Mouse (Mus musculus) liver, embryonic 13.5 days (tissue): ENCODE measurements around the gene Lypd6b. TPM values are rescaled to one million over a fixed set of nuclear protein-coding genes. Genes with fewer than 3 reads are reported as not detected.

Source experiments
- ATAC-seq: fragments of 200-750 bp; cut with Nextera tagmentation; 2 replicates; pipeline ENCODE4 v1.8.0; 2017; ENCODE audit warnings: low read depth, mild to moderate bottlenecking, moderate number of reproducible peaks, moderate library complexity
- DNase-seq: peaks from one replicate; pipeline ENCODE4 v3.0.0; 2022
- H3K27ac ChIP-seq: fragments of 300-500 bp; sonication (generic); 2 replicates; pipeline ENCODE4 v1.5.1; 2015; ENCODE audit warnings: moderate library complexity, mild to moderate bottlenecking, inconsistent platforms
- H3K27me3 ChIP-seq: fragments of 300-500 bp; sonication (generic); 2 replicates; pipeline ENCODE4 v1.6.1; 2015; ENCODE audit warnings: mild to moderate bottlenecking, inconsistent platforms
- H3K36me3 ChIP-seq: fragments of 300-500 bp; sonication (generic); 2 replicates; pipeline ENCODE4 v1.6.1; 2015; ENCODE audit warnings: mild to moderate bottlenecking, inconsistent platforms
- H3K4me1 ChIP-seq: fragments of 300-500 bp; sonication (generic); replicated peaks from 2 replicates; pipeline ENCODE4 v1.6.1; 2015; ENCODE audit warnings: inconsistent platforms
- H3K4me2 ChIP-seq: fragments of 300-500 bp; sonication (generic); 2 replicates; pipeline ENCODE4 v1.6.1; 2015; ENCODE audit warnings: inconsistent platforms, mild to moderate bottlenecking, moderate library complexity
- H3K4me3 ChIP-seq: fragments of 300-500 bp; sonication (generic); replicated peaks from 2 replicates; pipeline ENCODE4 v1.5.1; 2015; ENCODE audit warnings: mild to moderate bottlenecking, inconsistent platforms
- H3K9ac ChIP-seq: fragments of 300-500 bp; sonication (generic); 2 replicates; pipeline ENCODE4 v1.6.1; 2015; ENCODE audit warnings: mild to moderate bottlenecking, inconsistent platforms
- H3K9me3 ChIP-seq: fragments of 300-500 bp; sonication (generic); replicated peaks from 2 replicates; pipeline ENCODE4 v1.6.1; 2016; ENCODE audit warnings: inconsistent platforms
- WGBS: fragments of 180-500 bp; shearing (Covaris S2); methylation state at CpG from one replicate; pipeline ENCODE4 v1.1.7; 2015; ENCODE audit not compliant: insufficient replicate concordance; 5-methylcytosine and 5-hydroxymethylcytosine counted together
- polyA plus RNA-seq: library from polyadenylated mRNA; unstranded; fragments of >200 nt; fragmentation: Nextera tagmentation; extraction: Ambion mirVana; gene quantifications from 2 replicates; pipeline ENCODE4 v1.2.1, GENCODE M21; 2015

Gene Lypd6b
- polyA plus RNA-seq, 1 experiment from 2014 or later = not detected

GRCm38 (mm10) chr2:49773194-49773931 is 14.1 kb upstream of the Lypd6b start:
- H3K27ac ChIP-seq = peak overlapping the region; percentile 86
- WGBS = 32% methylated on average over 10 of the region's 10 CpGs
- no peak overlapping the region; the same call in 1 of the 2 replicates for H3K9ac ChIP-seq
- no peak overlapping the region for H3K4me3 ChIP-seq
- ATAC-seq = peak; percentile 89
- H3K36me3 ChIP-seq = no peaks in the 10 kb centered on the region
- H3K4me2 ChIP-seq = peak overlapping the region; percentile 2
- peaks cover 53% of the 10 kb centered on the region for H3K4me1 ChIP-seq
- H3K9me3 ChIP-seq = no peaks in the 10 kb centered on the region
- DNase-seq = peak; percentile 54
- no peaks in the 10 kb centered on the region for H3K27me3 ChIP-seq

GRCm38 (mm10) chr2:49774180-49774579 is 13.3 kb upstream of the Lypd6b start:
- Histone ChIP-seq H3K36me3 (no peaks in the 10 kb centered on the region), H3K9me3 (no peaks in the 10 kb centered on the region), H3K4me2 (peak overlapping the region; percentile 2; the same call in 1 of the 2 replicates), H3K4me3 (no peak overlapping the region), H3K27me3 (no peaks in the 10 kb centered on the region), H3K4me1 (peaks cover 53% of the 10 kb centered on the region), H3K9ac (no peak overlapping the region; the same call in 1 of the 2 replicates), H3K27ac (peak overlapping the region; percentile 86)
- DNase-seq = no peak
- peak; percentile 9 for ATAC-seq

- Histone ChIP-seq H3K4me1 (peaks cover 59% of the 10 kb centered on the region), H3K27ac (peak overlapping the region; percentile 86; the same call in 1 of the 2 replicates), H3K4me2 (no peak overlapping the region), H3K36me3 (no peaks in the 10 kb centered on the region), H3K9me3 (no peaks in the 10 kb centered on the region), H3K9ac (no peak overlapping the region), H3K27me3 (no peaks in the 10 kb centered on the region), H3K4me3 (no peak overlapping the region)
- ATAC-seq (no peak), DNase-seq (no peak)
- WGBS = 59% methylated on average over 4 of the region's 4 CpGs
Observed at GRCm38 (mm10) chr2:49775187-49775586, 12.3 kb upstream of the Lypd6b start.

GRCm38 (mm10) chr2:49775735-49776134 is 11.8 kb upstream of the Lypd6b start:
- H3K36me3 ChIP-seq = no peaks in the 10 kb centered on the region
- H3K4me2 ChIP-seq = no peak overlapping the region
- H3K27ac ChIP-seq = no peak overlapping the region
- H3K4me3 ChIP-seq = no peak overlapping the region
- ATAC-seq (no peak), DNase-seq (no peak)
- peaks cover 59% of the 10 kb centered on the region for H3K4me1 ChIP-seq
- H3K9me3 ChIP-seq = no peaks in the 10 kb centered on the region
- no peaks in the 10 kb centered on the region for H3K27me3 ChIP-seq
- H3K9ac ChIP-seq = no peak overlapping the region

DNA sequence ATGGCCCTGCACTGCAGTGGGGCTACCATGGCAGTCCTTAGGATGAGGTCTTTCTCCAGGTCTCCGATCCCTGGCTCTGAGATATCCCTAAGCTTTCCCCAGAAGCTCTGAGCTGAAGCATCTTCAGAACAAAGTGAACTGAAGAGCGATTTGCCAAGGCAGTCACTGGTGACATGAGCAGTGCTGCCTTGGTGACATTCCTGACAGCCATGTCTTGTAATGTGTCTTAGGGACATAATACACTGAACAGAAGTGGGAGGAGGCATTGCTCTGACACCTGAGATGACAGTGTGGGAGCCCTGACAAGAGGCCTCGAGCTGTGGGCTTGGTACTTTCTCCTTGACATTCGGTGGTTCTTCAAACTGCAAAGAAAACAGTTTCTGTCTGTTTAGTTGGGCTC is 11.1 kb upstream of the Lypd6b start:
- Histone ChIP-seq H3K9ac (no peak overlapping the region), H3K36me3 (no peaks in the 10 kb centered on the region), H3K4me2 (no peak overlapping the region), H3K27me3 (no peaks in the 10 kb centered on the region), H3K27ac (no peak overlapping the region), H3K9me3 (no peaks in the 10 kb centered on the region), H3K4me1 (peaks cover 53% of the 10 kb centered on the region), H3K4me3 (no peak overlapping the region)
- 75% methylated on average over 4 of the region's 4 CpGs for WGBS
- no peak for DNase-seq
- ATAC-seq = no peak

GRCm38 (mm10) chr2:49788051-49788418 is 547 bp downstream of the Lypd6b start:
- H3K36me3 ChIP-seq = no peaks in the 10 kb centered on the region
- DNase-seq = no peak
- peaks cover 9% of the 10 kb centered on the region for H3K4me1 ChIP-seq
- no peaks in the 10 kb centered on the region for H3K9me3 ChIP-seq
- no peak overlapping the region for H3K9ac ChIP-seq
- H3K4me2 ChIP-seq = peak overlapping the region; percentile 70
- peak overlapping the region; percentile 54 for H3K4me3 ChIP-seq
- H3K27me3 ChIP-seq = peaks cover 60% of the 10 kb centered on the region
- H3K27ac ChIP-seq = no peak overlapping the region
- WGBS = 2% methylated on average over 14 of the region's 14 CpGs
- ATAC-seq = no peak

DNA sequence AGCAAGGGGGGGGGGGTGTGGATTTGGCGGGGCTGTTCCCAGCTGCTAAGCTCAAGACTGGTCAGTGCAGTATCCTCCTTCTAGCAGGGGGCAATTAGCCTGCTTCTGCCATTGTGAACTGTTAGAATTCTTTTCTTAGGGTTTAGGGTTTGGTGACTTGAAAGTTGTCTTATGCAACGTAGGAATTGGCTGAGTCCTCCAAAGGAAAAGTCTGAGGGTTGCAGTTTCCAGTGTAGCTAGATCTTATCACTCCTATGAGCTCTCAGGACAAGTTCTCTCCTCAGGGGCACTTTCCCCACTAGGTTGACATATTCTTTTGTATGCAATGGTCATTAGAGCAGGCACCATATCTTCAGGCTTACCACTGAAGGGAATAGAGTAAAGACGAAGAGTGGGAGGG is 1.2 kb downstream of the Lypd6b start:
- no peaks in the 10 kb centered on the region for H3K36me3 ChIP-seq
- no peak overlapping the region for H3K9ac ChIP-seq
- H3K9me3 ChIP-seq = no peaks in the 10 kb centered on the region
- H3K4me1 ChIP-seq = peaks cover 9% of the 10 kb centered on the region
- no peak for DNase-seq
- WGBS = 18% methylated on average over 3 of the region's 3 CpGs
- peaks cover 60% of the 10 kb centered on the region for H3K27me3 ChIP-seq
- no peak for ATAC-seq
- H3K4me2 ChIP-seq = no peak overlapping the region
- H3K4me3 ChIP-seq = no peak overlapping the region
- no peak overlapping the region for H3K27ac ChIP-seq

- no peak overlapping the region for H3K27ac ChIP-seq
- peaks cover 60% of the 10 kb centered on the region for H3K27me3 ChIP-seq
- ATAC-seq = no peak
- no peak overlapping the region for H3K4me3 ChIP-seq
- 50% methylated on average over 6 of the region's 6 CpGs for WGBS
- no peak overlapping the region for H3K4me2 ChIP-seq
- H3K36me3 ChIP-seq = no peaks in the 10 kb centered on the region
- peaks cover 9% of the 10 kb centered on the region for H3K4me1 ChIP-seq
- no peak overlapping the region for H3K9ac ChIP-seq
- H3K9me3 ChIP-seq = no peaks in the 10 kb centered on the region
- no peak for DNase-seq
Observed at GRCm38 (mm10) chr2:49789078-49789477, 1.6 kb downstream of the Lypd6b start.

- ATAC-seq (no peak), DNase-seq (no peak)
- peaks cover 9% of the 10 kb centered on the region for H3K4me1 ChIP-seq
- H3K4me3 ChIP-seq = no peak overlapping the region
- no peaks in the 10 kb centered on the region for H3K36me3 ChIP-seq
- no peak overlapping the region for H3K4me2 ChIP-seq
- 65% methylated on average over 5 of the region's 5 CpGs for WGBS
- H3K9me3 ChIP-seq = no peaks in the 10 kb centered on the region
- H3K27me3 ChIP-seq = peaks cover 60% of the 10 kb centered on the region
- no peak overlapping the region for H3K27ac ChIP-seq
- no peak overlapping the region for H3K9ac ChIP-seq
Observed at GRCm38 (mm10) chr2:49789504-49789903, 2.0 kb downstream of the Lypd6b start.

- no peaks in the 10 kb centered on the region for H3K4me1 ChIP-seq
- H3K9me3 ChIP-seq = no peaks in the 10 kb centered on the region
- H3K9ac ChIP-seq = no peak overlapping the region
- WGBS = 56% methylated on average over 14 of the region's 14 CpGs
- H3K27ac ChIP-seq = no peak overlapping the region
- H3K4me3 ChIP-seq = no peak overlapping the region
- H3K27me3 ChIP-seq = no peaks in the 10 kb centered on the region
- DNase-seq = no peak
- no peak for ATAC-seq
- no peak overlapping the region for H3K4me2 ChIP-seq
- no peaks in the 10 kb centered on the region for H3K36me3 ChIP-seq
Observed at GRCm38 (mm10) chr2:49797444-49798143, 10.1 kb downstream of the Lypd6b start.

GRCm38 (mm10) chr2:49804448-49804847 is 17.0 kb downstream of the Lypd6b start:
- no peaks in the 10 kb centered on the region for H3K9me3 ChIP-seq
- H3K9ac ChIP-seq = no peak overlapping the region
- no peak for DNase-seq
- H3K27me3 ChIP-seq = no peaks in the 10 kb centered on the region
- H3K4me2 ChIP-seq = no peak overlapping the region
- 72% methylated on average over 8 of the region's 8 CpGs for WGBS
- H3K27ac ChIP-seq = no peak overlapping the region
- no peak overlapping the region for H3K4me3 ChIP-seq
- H3K36me3 ChIP-seq = no peaks in the 10 kb centered on the region
- no peaks in the 10 kb centered on the region for H3K4me1 ChIP-seq
- no peak for ATAC-seq
